Mouse (Mus musculus): ENCODE results near the gene Gpr132.

The Gpr132 gene

DNA sequence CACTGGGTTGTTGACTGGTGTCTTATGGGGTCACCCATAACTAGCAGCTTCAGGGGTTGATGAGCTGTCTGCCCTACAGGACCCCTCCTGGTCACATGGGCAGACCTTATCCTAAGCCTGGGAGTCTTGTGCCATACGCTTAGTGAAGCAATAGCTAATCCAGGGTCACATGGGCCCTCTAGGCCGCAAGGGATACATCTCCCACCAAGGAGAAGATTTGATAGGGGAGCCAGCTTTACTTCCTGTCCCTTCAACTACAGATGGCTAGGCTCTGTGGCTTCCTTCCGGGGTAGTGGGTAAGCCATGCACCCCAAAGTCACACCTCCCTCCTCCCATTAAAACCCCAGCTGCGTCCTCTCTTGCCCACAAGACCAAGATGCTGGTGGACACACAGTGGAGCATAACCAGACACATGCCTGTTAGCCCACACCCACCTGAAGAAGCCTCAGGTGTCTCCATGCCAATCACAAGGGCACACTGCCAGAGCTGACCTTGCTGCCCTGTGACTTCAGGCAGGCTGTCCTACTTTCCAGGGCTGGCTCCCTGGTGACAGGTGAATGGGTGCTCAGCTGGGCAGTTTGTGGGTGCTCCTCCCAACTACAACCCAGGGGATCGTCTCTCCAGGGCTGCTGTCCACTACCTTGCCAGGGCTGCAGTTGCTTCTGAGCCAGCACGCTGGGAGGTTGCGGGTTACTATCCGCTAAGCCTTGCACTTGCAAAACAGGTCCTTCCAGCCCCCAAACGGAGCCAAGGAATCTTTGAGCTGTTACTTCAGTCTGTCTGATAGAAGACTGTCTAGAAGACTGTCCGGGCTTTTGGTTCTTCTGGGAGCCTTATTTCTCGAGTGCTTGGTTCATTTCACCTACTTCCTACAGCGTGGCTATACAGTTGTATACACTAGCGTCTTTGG lies at the start of gene Gpr132:
Gene Gpr132, minus strand, starts transcription at position 51 of the 910 bp plus-strand sequence.
- no peak for DNase-seq (ENCODE audit: low read depth, low spot score)

DNA sequence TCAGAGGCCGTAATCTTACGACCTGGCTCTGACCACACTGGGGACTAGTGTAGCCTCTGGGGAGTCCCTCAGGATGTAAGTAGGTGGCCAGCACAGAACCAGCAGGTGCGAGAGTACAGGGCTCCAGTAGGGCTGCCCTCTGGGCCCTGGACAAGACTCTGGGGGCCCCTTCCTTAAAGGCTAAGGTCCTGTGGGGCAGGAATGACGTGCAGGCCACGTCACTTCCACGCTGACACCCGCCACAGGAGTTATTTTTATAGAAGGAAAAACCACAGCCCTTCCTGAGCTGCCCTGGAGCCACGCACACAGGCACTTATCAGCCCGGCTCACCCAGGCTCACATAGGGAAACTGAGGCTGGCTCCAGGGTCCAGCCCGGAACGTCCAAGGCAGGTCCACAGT lies 49.5 kb upstream of the Gpr132 start:
- no peak for DNase-seq (ENCODE audit: low read depth, low spot score)

DNA sequence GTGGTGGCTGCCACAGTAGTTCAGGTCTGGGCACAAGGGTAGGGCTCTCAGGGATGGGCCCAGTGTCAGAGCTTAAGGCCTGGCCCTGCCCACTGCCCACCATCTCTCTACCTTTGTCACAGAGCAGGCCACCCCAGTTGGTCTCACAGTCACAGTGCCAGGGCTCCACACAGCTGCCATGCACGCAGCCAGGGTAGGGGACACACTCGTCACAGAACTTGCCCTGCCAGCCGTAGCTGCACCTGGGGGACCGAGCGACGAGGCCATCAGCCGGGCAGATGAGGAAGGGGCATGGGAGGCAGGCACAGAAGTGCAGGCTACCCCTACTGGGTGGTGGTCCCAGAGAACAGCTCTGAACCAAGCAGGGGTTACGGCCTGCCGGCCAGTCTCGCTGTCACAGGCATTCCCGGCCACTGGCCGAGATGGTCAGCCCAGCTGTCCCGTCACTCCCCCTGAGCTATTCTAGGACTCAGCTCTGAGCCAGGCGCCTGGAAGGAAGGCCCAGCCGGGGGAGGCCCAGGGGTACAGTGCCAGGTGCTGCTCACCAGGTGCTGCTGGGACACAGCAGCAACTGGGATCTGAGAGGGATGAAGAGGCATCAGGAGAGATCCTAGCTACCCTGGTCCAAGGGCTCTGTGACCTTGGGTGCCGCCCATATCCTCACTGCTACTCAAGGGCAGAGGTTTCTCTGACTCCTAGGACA lies 48.8 kb upstream of the Gpr132 start:
- no peak for DNase-seq (ENCODE audit: low read depth, low spot score)

DNA sequence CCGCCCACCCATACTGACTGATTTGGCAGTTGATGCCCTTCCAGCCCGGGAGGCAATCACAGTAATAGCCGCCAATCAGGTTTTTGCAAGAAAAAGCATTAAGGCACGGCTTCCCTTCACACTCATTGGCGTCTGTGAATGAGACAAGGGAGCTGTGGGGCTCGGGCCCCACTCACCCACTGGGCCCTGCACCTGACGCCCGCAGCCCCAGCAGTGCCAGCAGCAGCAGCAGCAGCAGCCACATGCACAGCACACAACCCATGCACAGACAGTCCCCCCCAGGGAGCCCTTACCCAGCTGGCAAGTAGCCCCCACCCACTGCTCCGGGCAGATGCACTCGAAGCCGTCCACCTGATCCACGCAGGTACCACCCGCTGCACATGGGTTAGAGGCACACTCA lies 47.6 kb upstream of the Gpr132 start:
- DNase-seq (ENCODE audit: low read depth, low spot score) = no peak

DNA sequence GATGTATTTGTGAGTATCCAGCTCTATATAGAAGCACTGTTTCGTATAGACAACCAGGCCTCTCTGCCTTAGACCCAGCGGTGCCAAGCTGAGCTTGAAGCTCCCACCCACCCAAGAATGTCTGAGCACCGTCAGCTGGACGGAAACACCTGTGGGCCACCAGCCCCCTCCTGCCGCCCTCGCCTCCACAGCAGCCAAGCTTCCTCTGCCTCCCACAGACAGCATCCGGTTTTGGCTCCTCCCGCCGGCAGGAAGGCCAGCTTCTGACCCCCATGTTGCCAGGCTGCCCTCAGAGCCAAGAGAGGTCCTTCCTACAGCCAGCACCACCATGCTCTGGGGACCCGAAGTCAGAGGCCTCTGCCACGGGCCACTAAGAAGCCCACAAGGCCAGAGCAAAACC lies 46.5 kb upstream of the Gpr132 start:
- no peak for DNase-seq (ENCODE audit: low read depth, low spot score)

DNA sequence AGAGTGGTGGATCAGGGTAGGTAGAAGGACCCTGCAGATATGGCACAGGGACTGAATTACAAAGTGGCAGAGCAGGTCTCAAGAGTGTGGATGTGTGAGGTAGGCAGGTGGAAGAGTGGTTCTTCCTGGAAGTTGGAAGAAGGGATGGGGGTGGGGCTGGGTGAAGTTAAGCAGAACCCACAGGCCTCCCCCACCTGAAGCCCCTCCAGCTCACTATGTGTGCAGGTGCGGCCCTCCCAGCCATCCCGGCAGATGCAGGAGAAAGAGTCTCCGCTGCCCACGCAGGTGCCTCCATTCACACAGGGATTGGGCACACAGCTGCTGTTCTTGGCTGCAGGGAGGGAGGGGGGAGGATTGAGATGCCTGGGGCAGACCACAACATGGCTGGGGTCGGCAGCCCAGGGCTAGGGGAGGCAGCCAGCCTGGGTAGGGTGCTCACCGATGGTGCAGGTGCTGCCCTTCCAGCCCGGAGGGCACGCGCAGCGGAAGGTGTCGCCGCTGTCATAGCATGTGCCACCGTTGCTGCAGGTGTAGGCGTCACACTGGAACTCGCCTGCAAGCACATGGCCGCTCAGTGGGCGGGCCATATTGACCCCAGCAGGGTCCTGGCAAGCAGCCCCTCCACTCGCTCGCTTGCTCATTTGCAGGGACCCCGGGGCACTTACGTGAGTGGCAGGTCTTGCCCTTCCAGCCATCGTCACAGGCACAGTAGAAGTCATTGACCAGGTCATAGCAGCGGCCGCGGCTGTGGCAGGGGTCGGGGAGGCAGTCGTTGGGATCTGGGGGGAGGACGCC lies 45.1 kb upstream of the Gpr132 start:
- DNase-seq (ENCODE audit: low read depth, low spot score) = no peak

DNA sequence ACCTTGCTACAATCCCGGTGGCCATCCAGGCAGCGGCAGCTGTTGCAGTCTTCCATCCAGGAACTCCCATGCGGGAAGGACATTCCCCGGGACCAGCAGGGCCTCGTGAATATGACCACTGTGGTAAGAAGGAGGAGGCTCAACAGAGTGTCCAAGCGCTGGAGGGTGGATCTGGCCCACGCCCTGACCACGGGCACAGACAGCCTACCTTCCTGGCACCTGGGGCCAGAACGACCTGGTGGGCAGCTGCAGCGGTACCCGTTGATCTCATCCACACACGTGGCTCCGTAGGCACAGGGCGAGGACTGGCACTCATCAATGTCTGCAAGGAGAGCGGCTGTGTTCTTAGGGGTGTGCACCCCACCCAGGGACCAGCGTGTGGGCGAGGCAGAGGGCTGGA lies 43.7 kb upstream of the Gpr132 start:
- DNase-seq (ENCODE audit: low read depth, low spot score) = no peak

DNA sequence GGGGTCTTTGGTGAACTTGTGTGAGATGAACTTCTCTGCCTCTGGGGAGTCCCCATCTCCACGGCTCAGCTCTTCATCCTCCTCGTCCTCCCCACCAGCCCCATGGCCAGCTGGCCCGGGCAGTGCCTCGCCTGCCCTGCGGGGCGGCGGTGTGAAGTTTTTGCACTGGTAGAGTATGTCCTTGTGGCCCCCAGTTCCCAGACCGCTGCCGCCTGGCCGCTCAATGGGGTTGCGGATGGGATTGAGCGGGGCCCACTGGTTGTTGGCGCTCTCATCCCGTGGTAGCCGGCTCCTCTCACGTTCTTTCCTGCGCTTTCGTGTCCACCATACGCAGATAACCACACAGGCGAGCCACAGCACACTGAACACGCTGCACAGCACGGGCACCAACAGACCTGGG lies 41.0 kb upstream of the Gpr132 start:
- DNase-seq (ENCODE audit: low read depth, low spot score) = no peak

DNA sequence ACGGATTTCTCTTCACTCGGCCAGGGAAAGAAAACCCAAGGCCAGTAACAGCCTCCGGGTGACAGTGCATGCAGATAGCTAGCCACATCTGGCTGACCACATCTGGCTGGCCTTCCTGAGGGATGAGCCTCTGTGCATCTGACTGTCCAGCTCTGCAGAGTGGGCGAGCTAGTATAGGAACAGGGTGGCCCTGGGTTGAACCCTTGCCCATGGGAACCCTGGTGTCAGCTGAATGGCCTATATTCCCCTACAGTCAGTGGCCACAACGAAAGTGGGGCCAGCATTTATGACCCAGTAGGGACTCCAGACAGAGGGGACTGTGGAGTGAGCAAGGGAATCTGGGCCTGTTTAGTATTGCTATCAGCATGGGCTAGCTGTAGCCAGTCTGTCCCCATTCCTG lies 37.0 kb upstream of the Gpr132 start:
- DNase-seq (ENCODE audit: low read depth, low spot score) = no peak

DNA sequence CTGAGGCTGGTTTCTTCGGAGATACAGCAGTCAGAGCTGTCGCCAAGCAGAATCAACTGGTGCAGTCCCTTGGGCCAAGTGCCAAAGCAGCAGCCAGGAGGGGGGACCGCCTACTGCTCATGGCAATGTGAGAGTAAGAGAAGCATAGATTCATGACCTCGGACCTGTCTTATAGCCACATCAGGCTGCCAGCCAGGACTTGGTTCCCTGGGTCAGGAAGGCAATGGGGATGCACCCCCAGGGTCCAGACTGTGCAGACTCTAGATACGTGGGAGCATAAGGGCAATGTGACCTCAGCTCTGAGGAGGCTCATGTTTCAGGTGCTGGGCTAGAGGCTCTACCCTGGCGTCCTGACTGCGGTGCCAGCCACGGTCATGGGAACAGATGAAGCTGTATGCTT lies 35.9 kb upstream of the Gpr132 start:
- no peak for DNase-seq (ENCODE audit: low read depth, low spot score)

DNA sequence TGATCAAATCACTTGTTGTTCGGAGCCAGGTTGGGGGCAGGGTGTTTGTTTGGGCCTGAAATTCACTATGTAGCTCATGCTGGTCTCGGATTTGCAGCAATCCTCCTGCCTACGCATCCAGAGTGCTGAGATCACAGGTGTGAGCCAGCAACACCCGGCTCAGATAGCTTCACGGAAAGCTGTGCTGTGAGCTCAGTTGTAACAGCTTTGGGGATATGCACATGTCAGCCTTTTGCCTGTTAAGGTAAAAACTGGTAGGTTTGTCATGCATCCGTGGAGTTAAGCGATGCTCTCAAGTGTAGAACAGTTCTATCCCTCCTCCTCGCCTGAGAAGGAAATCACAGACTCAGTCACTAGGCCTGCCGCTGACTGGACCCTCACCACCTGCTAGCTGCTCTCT lies 32.6 kb upstream of the Gpr132 start:
- no peak for DNase-seq (ENCODE audit: low read depth, low spot score)

DNA sequence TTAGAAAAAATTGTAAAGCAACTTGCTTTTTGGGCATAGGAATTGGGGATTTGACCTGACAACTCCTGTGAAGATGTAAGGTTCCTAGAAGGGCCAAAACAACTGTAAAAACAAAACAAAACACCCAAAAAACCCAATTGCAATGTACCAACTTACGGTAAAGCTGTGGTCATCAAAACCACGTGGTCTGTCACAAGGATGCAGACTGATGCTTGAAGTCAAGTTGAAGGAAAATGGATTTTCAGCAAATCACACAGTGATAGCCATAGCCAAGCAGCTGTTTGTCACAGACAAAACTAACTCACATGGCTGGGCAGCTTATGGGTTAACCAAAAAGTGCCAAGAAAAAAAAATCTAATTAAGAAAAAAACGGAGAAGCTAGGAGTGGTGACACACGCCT lies 30.9 kb upstream of the Gpr132 start:
- no peak for DNase-seq (ENCODE audit: low read depth, low spot score)

DNA sequence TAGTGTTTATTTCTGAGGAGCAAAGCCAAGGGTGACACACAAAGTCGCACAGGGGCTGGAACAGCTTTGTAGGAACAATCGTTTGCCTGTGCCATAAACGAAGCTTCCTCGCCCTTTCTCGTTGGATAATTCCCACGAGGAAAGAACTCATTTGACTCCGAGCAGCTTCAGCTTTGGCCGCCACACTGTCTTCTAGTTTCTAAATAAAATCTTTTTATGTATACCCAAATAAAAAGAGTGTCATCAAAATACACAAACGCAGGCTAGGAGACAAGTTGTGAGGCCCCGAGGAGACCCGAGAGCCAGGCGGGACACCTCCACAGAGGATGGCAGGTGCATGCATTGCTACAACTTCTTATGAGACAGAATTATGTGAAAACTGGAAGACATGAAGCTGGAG lies 30.3 kb upstream of the Gpr132 start:
- no peak for DNase-seq (ENCODE audit: low read depth, low spot score)

DNA sequence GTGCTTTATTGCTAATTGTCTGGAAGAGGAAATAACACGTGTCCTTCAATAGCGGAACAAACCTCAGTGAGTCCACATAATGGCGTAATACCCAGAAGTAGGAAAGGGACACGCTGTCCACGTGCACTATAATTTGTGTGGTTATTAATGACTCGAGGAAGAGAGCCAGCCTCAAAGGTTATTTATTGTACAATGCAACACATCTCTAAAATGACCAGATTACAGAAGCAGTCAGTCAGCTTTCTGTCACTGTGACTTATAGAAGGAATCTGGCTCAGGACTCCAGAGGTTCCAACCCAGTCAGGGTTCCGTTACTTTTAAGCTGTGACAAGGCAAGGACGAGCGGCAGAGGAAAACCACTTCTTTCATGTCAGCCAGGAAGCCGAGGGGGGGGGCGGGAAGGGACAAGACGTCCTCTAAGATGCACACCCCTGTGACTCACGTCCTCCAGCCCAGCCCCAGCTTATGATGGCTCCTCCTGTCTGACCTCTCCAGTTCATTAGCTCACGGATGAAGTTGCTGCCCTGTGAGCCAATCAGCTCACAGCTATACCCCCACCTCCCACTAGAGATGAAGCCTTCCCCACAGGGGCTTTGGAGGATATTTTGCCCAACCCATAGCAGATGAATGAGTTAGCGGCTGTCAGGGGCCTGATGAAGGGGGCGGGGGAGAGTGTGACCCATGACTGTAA lies 29.6 kb upstream of the Gpr132 start:
- DNase-seq (ENCODE audit: low read depth, low spot score) = no peak

DNA sequence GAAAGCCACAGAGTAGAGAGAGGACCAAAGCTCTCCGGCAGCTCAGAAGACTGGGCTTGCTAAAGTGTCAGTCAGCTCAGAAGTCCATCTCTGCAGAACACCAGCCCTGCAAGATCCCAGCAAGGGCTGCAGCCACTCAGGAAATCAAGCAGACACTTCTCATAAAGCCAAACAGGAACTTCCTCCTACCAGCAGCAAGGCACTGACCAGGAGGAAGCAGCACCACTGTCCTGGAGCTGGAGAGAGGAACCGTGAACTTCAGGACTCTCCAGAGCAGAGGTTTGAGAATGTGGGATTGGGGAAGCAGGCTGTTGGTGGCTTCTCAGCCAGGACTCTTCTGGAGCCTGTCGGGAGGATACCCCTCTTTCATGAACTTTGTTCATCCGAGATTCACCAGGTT lies 26.9 kb upstream of the Gpr132 start:
- DNase-seq (ENCODE audit: low read depth, low spot score) = no peak

DNA sequence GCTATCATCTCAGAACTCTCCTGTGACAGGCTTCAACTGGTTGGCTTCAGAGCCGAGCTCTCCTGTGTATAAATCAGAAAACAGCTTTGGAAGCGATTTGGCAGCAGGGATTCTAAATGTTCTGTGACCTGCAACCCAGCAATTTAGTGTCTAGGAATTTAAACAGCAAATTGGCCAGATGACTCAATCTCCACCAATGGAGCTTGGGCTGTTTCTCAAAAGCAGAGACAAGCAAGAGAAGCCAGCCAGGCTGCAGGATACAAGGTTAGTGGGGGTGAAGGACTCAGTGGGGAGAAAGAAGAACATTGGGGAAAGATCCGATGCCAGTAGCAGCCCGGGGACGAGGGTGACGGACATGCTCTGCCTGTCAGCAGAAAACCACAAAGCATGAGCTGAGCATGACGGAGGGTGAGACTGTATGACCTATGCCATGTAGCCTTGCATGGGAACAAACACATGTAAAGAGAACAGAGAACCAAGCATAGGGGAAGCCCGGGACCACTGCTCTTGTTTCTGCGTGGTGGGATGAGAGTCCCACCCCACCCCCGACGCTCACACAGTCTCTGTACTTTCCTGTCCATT lies 26.4 kb upstream of the Gpr132 start:
- no peak for DNase-seq (ENCODE audit: low read depth, low spot score)

DNA sequence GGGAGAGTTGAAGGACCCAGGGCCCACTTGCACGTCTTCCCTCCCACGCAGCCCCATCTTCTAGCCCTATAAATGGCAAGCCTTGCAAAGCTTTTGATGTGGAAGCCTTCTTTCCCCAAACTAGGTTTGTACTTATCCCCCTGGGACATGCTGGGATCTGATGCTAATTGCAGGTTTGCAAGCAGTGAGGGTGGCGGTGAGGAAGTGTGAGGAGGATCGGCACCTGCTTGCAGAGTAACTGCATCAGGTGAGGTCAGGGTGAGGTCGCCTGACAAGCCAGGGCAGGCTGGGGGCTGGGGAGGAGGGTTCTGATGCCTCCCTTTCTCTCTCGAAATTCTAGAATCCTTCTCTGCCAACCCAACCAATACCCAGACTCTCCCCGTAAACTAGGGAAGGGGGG lies 17.4 kb upstream of the Gpr132 start:
- no peak for DNase-seq (ENCODE audit: low read depth, low spot score)

DNA sequence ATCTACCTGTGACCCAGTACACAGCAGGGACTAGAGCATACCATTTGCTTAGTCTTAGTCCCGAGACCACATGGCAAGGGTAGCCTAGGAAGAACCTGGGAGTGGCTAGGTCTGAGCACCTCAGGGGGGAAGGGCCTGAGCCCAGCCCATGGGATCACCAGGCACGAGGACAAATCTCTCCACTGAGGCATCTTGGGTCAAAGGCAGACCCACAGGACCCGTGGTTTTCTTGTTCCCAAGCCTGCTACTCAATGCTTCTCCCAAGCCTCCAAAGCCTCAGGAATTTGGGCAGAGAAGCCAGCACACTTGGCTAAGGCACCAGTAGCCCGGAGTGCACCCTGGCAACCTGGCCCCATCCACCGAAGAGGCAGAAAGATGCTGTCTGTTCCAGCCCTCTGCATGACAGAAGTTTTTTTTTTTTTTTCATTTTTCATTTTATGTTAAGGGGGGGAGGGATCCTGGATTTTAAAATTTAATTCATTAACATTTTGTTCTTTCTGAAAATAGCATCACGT lies 13.3 kb upstream of the Gpr132 start:
- DNase-seq (ENCODE audit: low read depth, low spot score) = no peak

DNA sequence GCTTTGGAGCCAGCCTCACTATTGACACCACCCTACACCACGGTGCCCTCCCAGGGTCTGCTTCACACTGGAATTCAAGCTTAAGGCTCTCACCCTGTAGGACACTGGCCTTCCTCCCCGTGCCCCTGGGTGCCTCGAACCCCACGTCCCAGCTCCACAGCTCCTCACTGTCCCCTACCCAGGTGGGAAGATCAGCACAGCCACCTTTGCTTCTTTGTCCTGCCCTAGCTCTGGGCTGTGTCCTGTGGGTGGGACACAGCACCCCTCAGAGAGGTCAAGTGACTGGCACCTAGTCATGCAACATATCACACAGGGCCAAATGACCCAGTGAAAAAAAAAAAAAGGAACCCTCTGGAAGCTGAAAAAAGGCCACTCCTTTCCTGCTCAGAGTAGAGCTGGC lies 12.6 kb upstream of the Gpr132 start:
- DNase-seq (ENCODE audit: low read depth, low spot score) = no peak

DNA sequence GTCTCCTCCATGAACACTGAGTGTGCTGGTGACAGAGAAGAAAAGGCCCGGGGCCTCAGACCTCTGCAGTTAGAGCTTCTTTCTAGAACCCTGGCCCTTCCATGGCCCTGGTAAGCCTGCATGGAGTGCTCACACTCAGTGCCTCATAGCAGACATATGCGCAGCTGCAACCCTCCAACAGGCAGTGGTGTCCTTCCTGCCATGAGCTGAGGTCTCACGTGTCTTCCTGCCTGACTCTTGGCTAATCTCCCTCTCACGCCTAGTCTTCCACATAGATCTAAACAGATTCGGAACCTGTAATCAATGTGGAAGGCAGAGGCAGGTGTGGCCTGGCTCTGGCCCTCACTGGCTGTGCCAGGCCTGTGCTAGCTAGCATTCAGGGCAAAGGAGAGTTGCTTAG lies 11.7 kb upstream of the Gpr132 start:
- no peak for DNase-seq (ENCODE audit: low read depth, low spot score)

DNA sequence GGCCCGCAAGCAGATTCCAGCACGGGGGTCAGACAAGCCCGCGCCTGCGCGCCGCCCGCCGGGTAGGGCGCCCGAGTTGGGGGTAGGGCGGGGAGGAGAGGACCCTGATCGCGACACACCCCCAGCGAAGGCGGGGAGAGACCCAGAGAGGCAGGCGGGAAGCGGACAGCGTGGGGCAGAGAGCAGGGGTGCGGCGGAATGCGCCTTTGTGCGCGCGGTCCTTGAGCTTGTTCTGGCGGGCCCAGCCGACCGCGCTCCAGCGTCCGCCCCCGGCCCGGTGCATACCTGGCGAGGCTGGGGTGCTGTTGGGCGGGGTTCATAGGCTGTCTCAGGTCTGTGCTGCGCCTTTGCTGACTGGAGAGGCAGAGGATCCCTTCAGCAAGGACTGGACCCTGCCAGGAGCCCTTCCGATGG lies 9.6 kb upstream of the Gpr132 start:
- no peak for DNase-seq (ENCODE audit: low read depth, low spot score)
